Comparison of ENCODE assay signal across 24 mouse cellular contexts in the genomic region with DNA sequence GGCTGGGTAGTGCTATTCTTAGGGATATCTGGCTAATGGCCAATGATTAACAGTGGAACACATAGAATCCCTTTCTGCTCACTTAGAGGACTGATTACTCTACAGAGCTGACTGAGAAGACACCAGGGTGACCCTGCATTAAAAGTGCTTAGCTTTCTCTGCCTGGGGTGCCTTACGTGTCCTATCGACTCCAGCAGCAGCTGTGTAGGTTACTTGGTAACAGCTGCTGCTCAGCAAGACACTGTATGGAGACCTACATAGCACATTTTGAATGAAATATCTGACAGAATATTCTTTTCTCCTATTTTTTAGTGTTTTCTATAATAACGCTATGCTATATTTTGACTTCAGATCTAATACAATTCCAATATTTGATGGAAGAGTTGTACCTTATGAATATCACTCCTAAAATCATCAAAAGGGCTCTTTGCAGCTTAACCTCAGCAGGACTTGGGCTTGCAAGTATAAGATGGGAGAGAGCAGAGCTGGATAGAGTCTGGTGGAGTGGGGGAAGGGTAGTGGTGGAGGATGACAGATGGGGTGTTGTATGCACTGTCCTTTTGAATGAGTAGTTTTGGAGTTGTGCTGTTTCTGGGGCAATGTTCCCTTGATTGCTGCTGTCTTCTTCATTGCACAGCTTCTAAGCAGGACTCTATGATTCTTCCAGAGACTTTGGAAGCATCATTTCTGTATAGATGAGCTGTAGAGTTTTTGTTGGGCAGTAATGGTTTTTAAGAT.
DNase-seq lines count a peak whose midpoint lies in the region; ATAC-seq lines count a peak whose summit lies in the region.
"Had no signal": no experiment of that assay in that cellular context is flagged by ENCODE, and none has a peak within 500 bp of the region (broad histone marks: within the 10 kb centered on the region; RNA-seq: fewer than 3 reads in every experiment).

No protein-coding gene starts in this region.

- no peak overlapping the region for H3K4me3 ChIP-seq in hindbrain, embryonic 12.5 days
- H3K4me3 ChIP-seq in hindbrain, embryonic 13.5 days = no peak overlapping the region
- H3K4me3 ChIP-seq in midbrain, embryonic 13.5 days (replicated peaks) = no peak overlapping the region
- H3K4me3 ChIP-seq in midbrain, embryonic 16.5 days (ENCODE audit: low read depth, low read length) = no peak overlapping the region
- H3K4me3 ChIP-seq: embryonic facial prominence, embryonic 15.5 days; heart, adult 2 months; heart, embryonic 13.5 days; kidney, embryonic 15.5 days; neural tube, embryonic 15.5 days had no signal

- H3K4me1 ChIP-seq in hindbrain, embryonic 12.5 days = no peaks in the 10 kb centered on the region
- H3K4me1 ChIP-seq in hindbrain, embryonic 13.5 days (replicated peaks) = no peaks in the 10 kb centered on the region; the same call in 1 of the 2 replicates
- peaks cover 2% of the 10 kb centered on the region; the same call in 1 of the 2 replicates for H3K4me1 ChIP-seq in midbrain, embryonic 13.5 days (replicated peaks)
- H3K4me1 ChIP-seq in midbrain, embryonic 16.5 days (ENCODE audit: control insufficient read depth, insufficient read depth, low read length) = no peaks in the 10 kb centered on the region
- H3K4me1 ChIP-seq: embryonic facial prominence, embryonic 15.5 days; kidney, embryonic 15.5 days; neural tube, embryonic 15.5 days had no signal

- ATAC-seq in hindbrain, embryonic 12.5 days (ENCODE audit: low FRiP score) = 0 out of 2 replicates have a peak, but pooled peaks have one; percentile 32
- no peak for ATAC-seq in hindbrain, embryonic 13.5 days (ENCODE audit: low FRiP score)
- peak; percentile 49; the same call in 1 of the 2 replicates for ATAC-seq in midbrain, embryonic 13.5 days
- no peak for ATAC-seq in midbrain, embryonic 16.5 days

- H3K27ac ChIP-seq in hindbrain, embryonic 12.5 days = no peak overlapping the region
- H3K27ac ChIP-seq in hindbrain, embryonic 13.5 days = no peak overlapping the region
- no peak overlapping the region for H3K27ac ChIP-seq in midbrain, embryonic 13.5 days
- H3K27ac ChIP-seq in midbrain, embryonic 16.5 days (ENCODE audit: low read length) = no peak overlapping the region
- H3K27ac ChIP-seq: embryonic facial prominence, embryonic 15.5 days; heart, adult 2 months; heart, embryonic 13.5 days; kidney, embryonic 15.5 days; liver, embryonic 14.5 days; neural tube, embryonic 15.5 days; stomach, postnatal 0 days had no signal

- no peak overlapping the region for H3K9ac ChIP-seq in hindbrain, embryonic 12.5 days
- H3K9ac ChIP-seq in hindbrain, embryonic 13.5 days = no peak overlapping the region
- no peak overlapping the region for H3K9ac ChIP-seq in midbrain, embryonic 13.5 days (replicated peaks)
- no peak overlapping the region for H3K9ac ChIP-seq in midbrain, embryonic 16.5 days (ENCODE audit: low read depth, low read length)
- H3K9ac ChIP-seq: embryonic facial prominence, embryonic 15.5 days; heart, embryonic 13.5 days; kidney, embryonic 15.5 days; liver, embryonic 14.5 days; lung, embryonic 14.5 days; neural tube, embryonic 15.5 days had no signal

- 79% methylated on average over 3 of the region's 3 CpGs for WGBS in hindbrain, embryonic 12.5 days
- 75% methylated on average over 3 of the region's 3 CpGs for WGBS in hindbrain, embryonic 13.5 days
- 78% methylated on average over 3 of the region's 3 CpGs for WGBS in midbrain, embryonic 13.5 days
- 63% methylated on average over 3 of the region's 3 CpGs for WGBS in midbrain, embryonic 16.5 days

- no peaks in the 10 kb centered on the region for H3K36me3 ChIP-seq in hindbrain, embryonic 12.5 days
- no peaks in the 10 kb centered on the region for H3K36me3 ChIP-seq in hindbrain, embryonic 13.5 days
- H3K36me3 ChIP-seq in midbrain, embryonic 13.5 days = no peaks in the 10 kb centered on the region
- no peaks in the 10 kb centered on the region for H3K36me3 ChIP-seq in midbrain, embryonic 16.5 days (ENCODE audit: control insufficient read depth, insufficient read depth, low read length)
- H3K36me3 ChIP-seq: embryonic facial prominence, embryonic 15.5 days; heart, embryonic 13.5 days; kidney, embryonic 15.5 days; neural tube, embryonic 15.5 days had no signal

- DNase-seq in cerebellum, postnatal 14 days = peak; percentile 26 to 29
- DNase-seq in cerebellum, postnatal 4 days (ENCODE audit: low spot score in 2 of 2) = no peak
- DNase-seq in retina, postnatal 1 day = peak; percentile 38
- no peak for DNase-seq in ovary, postnatal 36 days (ENCODE audit: low spot score)
- DNase-seq: embryo, embryonic 11 days; gastrocnemius, postnatal 36 days; heart, adult 2 months; heart, postnatal 14 days; kidney, adult 11 months; kidney, postnatal 36 days; lung, embryonic 14.5 days; right cerebral cortex, postnatal 14 days; thymus, adult 2 months; thymus, postnatal 4 days had no signal

- no peak overlapping the region for H3K4me2 ChIP-seq in hindbrain, embryonic 12.5 days (replicated peaks)
- no peak overlapping the region for H3K4me2 ChIP-seq in hindbrain, embryonic 13.5 days
- no peak overlapping the region for H3K4me2 ChIP-seq in midbrain, embryonic 13.5 days (replicated peaks)
- no peak overlapping the region for H3K4me2 ChIP-seq in midbrain, embryonic 16.5 days (ENCODE audit: low read length)
- H3K4me2 ChIP-seq: embryonic facial prominence, embryonic 15.5 days; heart, embryonic 13.5 days; kidney, embryonic 15.5 days; lung, embryonic 14.5 days; neural tube, embryonic 15.5 days had no signal

- H3K27me3 ChIP-seq in hindbrain, embryonic 12.5 days = no peaks in the 10 kb centered on the region
- no peaks in the 10 kb centered on the region for H3K27me3 ChIP-seq in hindbrain, embryonic 13.5 days
- no peaks in the 10 kb centered on the region for H3K27me3 ChIP-seq in midbrain, embryonic 13.5 days
- H3K27me3 ChIP-seq in midbrain, embryonic 16.5 days (ENCODE audit: control insufficient read depth, insufficient read depth, low read depth, low read length) = no peaks in the 10 kb centered on the region
- H3K27me3 ChIP-seq: embryonic facial prominence, embryonic 15.5 days; heart, embryonic 13.5 days; kidney, embryonic 15.5 days; neural tube, embryonic 15.5 days had no signal

- H3K9me3 ChIP-seq in hindbrain, embryonic 12.5 days (replicated peaks) = no peaks in the 10 kb centered on the region
- H3K9me3 ChIP-seq in hindbrain, embryonic 13.5 days = no peaks in the 10 kb centered on the region
- no peaks in the 10 kb centered on the region for H3K9me3 ChIP-seq in midbrain, embryonic 13.5 days
- no peaks in the 10 kb centered on the region for H3K9me3 ChIP-seq in midbrain, embryonic 16.5 days (replicated peaks; ENCODE audit: control insufficient read depth, low read length, poor library complexity, severe bottlenecking)
- H3K9me3 ChIP-seq: embryonic facial prominence, embryonic 15.5 days; heart, embryonic 13.5 days; kidney, embryonic 15.5 days; neural tube, embryonic 15.5 days had no signal

Comparison
In these comparisons a context has a peak if more than half of its experiments do, and no peak if none do; other contexts are left out.
1. DNase-seq: peak in cerebellum, postnatal 14 days (2 of 2) and retina, postnatal 1 day (single experiment); none in cerebellum, postnatal 4 days (0 of 2) and ovary, postnatal 36 days (single experiment).
2. ATAC-seq: peak in hindbrain, embryonic 12.5 days (single experiment) and midbrain, embryonic 13.5 days (single experiment); none in hindbrain, embryonic 13.5 days (single experiment) and midbrain, embryonic 16.5 days (single experiment).